Mouse (Mus musculus): ENCODE results near the gene Wsb2.

GRCm38 (mm10) chr5:117347011-117347410 lies 10.1 kb upstream of the Wsb2 start:
- TF ChIP-seq CTCF (IDR thresholded peaks at IDR 0.05; ENCODE audit: low read depth) (no peak), EP300 (IDR thresholded peaks at IDR 0.05; ENCODE audit: low read depth) (no peak)
